Mouse (Mus musculus) T-helper 17 cell (primary cell): Measurements from ENCODE around the gene Gga3.

Experiments used
- in situ Hi-C, 2 experiments: fragments of 300-600 bp; cut with MboI, MseI; formaldehyde crosslinking; loops; 1 replicate in 1 of 2; 2 replicates in 1 of 2; pipeline ENCODE4 v1.15.1; 2025; ENCODE audit warnings: high pct_unique_total_duplicates in 2 of 2

The Gga3 gene

GRCm38 (mm10) chr11:115586403-115586802 is 17.4 kb downstream of the Gga3 start:
- in situ Hi-C loops = no loop called here

GRCm38 (mm10) chr11:115585573-115586100 is 18.2 kb downstream of the Gga3 start:
- in situ Hi-C loops = no loop called here

GRCm38 (mm10) chr11:115584376-115585073 is 19.3 kb downstream of the Gga3 start:
- in situ Hi-C loops = no loop called here

GRCm38 (mm10) chr11:115582913-115583606 is 20.8 kb downstream of the Gga3 start:
- in situ Hi-C loops = no loop called here

GRCm38 (mm10) chr11:115579080-115579479 is 24.8 kb downstream of the Gga3 start:
- in situ Hi-C loops = no loop called here

GRCm38 (mm10) chr11:115564961-115565360 is 38.9 kb downstream of the Gga3 start:
- in situ Hi-C loops = no loop called here

- in situ Hi-C loops = no loop called here
Measured at GRCm38 (mm10) chr11:115564064-115564809, 39.6 kb downstream of the Gga3 start, which contains the start of gene Nup85. Gene Nup85, plus strand, starts transcription at chr11:115564434.

GRCm38 (mm10) chr11:115563406-115563805 is 40.4 kb downstream of the Gga3 start:
- in situ Hi-C loops = no loop called here

- in situ Hi-C loops = loop anchor here (5.0 to 10.0 kb wide), 2 partner anchors 159 to 162 kb away; no protein-coding TSS in a partner anchor
Measured at GRCm38 (mm10) chr11:115555717-115556116, 48.1 kb downstream of the Gga3 start.

GRCm38 (mm10) chr11:115552783-115553182 is 51.1 kb downstream of the Gga3 start:
- in situ Hi-C loops = loop anchor here in 1 of 2 experiments (10.0 kb wide), 1 partner anchor 162 kb away; no protein-coding TSS in a partner anchor

GRCm38 (mm10) chr11:115543571-115543970 is 60.3 kb downstream of the Gga3 start:
- in situ Hi-C loops = no loop called here

- in situ Hi-C loops = no loop called here
Measured at GRCm38 (mm10) chr11:115538045-115538444, 65.8 kb downstream of the Gga3 start.

GRCm38 (mm10) chr11:115536856-115537568 is 66.8 kb downstream of the Gga3 start:
- in situ Hi-C loops = no loop called here

- in situ Hi-C loops = no loop called here
Measured at GRCm38 (mm10) chr11:115536038-115536681, 67.7 kb downstream of the Gga3 start, which contains the start of gene Sumo2. Gene Sumo2, minus strand, starts transcription at chr11:115536276.

- in situ Hi-C loops = no loop called here
Measured at GRCm38 (mm10) chr11:115535401-115536037, 68.3 kb downstream of the Gga3 start.

- in situ Hi-C loops = loop anchor here (5.0 kb wide), 1 partner anchor 48 kb away; no protein-coding TSS in a partner anchor
Measured at GRCm38 (mm10) chr11:115534759-115535371, 69.0 kb downstream of the Gga3 start.
